Mouse (Mus musculus) bone marrow, adult 2 months (tissue): ENCODE measurements around the gene Olfml2a.

Experiments used
- CTCF ChIP-seq: fragments of 200-500 bp; IDR thresholded peaks from 2 replicates; pipeline ENCODE4 v1.5.1; 2011; ENCODE audit warnings: low read length, control low read depth; ENCODE audit not compliant: control insufficient read depth, insufficient read depth
- POLR2A ChIP-seq: fragments of 200-500 bp; IDR thresholded peaks from 2 replicates; pipeline ENCODE4 v1.6.1; 2011; ENCODE audit warnings: low read depth, mild to moderate bottlenecking, control low read depth, low read length, borderline replicate concordance; ENCODE audit not compliant: control insufficient read depth

- TF ChIP-seq CTCF, result no peak
- TF ChIP-seq POLR2A, result no peak
Measured at GRCm38 (mm10) chr2:38921374-38921773, 10.4 kb upstream of the Olfml2a start.
